Mouse (Mus musculus) hindbrain, embryonic 15.5 days (tissue): Measurements from ENCODE around the gene Ppil3. TPM values are rescaled to one million over a fixed set of nuclear protein-coding genes. Genes with fewer than 3 reads are reported as not detected.

Experiments
- ATAC-seq: fragments of 200-750 bp; cut with Nextera tagmentation; 2 replicates; pipeline ENCODE4 v1.8.0; 2017; ENCODE audit warnings: low read depth, moderate number of reproducible peaks, moderate TSS enrichment; ENCODE audit not compliant: low FRiP score
- H3K27ac ChIP-seq: fragments of 300-500 bp; sonication (generic); replicated peaks from 2 replicates; pipeline ENCODE4 v1.5.1; 2015; ENCODE audit warnings: mild to moderate bottlenecking, inconsistent platforms
- H3K27me3 ChIP-seq: fragments of 300-500 bp; sonication (generic); 2 replicates; pipeline ENCODE4 v1.6.1; 2015; ENCODE audit warnings: control low read depth, inconsistent platforms
- H3K36me3 ChIP-seq: fragments of 300-500 bp; sonication (generic); 2 replicates; pipeline ENCODE4 v1.6.1; 2015; ENCODE audit warnings: control low read depth, inconsistent platforms
- H3K4me1 ChIP-seq: fragments of 300-500 bp; sonication (generic); replicated peaks from 2 replicates; pipeline ENCODE4 v1.6.1; 2015; ENCODE audit warnings: control low read depth, inconsistent platforms
- H3K4me2 ChIP-seq: fragments of 300-500 bp; sonication (generic); 2 replicates; pipeline ENCODE4 v1.6.1; 2015; ENCODE audit warnings: moderate library complexity, mild to moderate bottlenecking, inconsistent platforms
- H3K4me3 ChIP-seq: fragments of 300-500 bp; sonication (generic); 2 replicates; pipeline ENCODE4 v1.5.1; 2015; ENCODE audit warnings: mild to moderate bottlenecking, inconsistent platforms
- H3K9ac ChIP-seq: fragments of 300-500 bp; sonication (generic); 2 replicates; pipeline ENCODE4 v1.6.1; 2015; ENCODE audit warnings: inconsistent platforms
- H3K9me3 ChIP-seq: fragments of 300-500 bp; sonication (generic); 2 replicates; pipeline ENCODE4 v1.6.1; 2016; ENCODE audit warnings: control low read depth, inconsistent platforms
- WGBS: fragments of 180-500 bp; shearing (Covaris S2); methylation state at CpG from one replicate; pipeline ENCODE4 v1.1.7; 2015; 5-methylcytosine and 5-hydroxymethylcytosine counted together
- polyA plus RNA-seq: library from polyadenylated mRNA; unstranded; fragments of >200 nt; fragmentation: Nextera tagmentation; extraction: Ambion mirVana; gene quantifications from 2 replicates; pipeline ENCODE4 v1.2.1, GENCODE M21; 2015

Ppil3 gene
- 51.8 and 52.4 TPM in 2 replicates for polyA plus RNA-seq

DNA sequence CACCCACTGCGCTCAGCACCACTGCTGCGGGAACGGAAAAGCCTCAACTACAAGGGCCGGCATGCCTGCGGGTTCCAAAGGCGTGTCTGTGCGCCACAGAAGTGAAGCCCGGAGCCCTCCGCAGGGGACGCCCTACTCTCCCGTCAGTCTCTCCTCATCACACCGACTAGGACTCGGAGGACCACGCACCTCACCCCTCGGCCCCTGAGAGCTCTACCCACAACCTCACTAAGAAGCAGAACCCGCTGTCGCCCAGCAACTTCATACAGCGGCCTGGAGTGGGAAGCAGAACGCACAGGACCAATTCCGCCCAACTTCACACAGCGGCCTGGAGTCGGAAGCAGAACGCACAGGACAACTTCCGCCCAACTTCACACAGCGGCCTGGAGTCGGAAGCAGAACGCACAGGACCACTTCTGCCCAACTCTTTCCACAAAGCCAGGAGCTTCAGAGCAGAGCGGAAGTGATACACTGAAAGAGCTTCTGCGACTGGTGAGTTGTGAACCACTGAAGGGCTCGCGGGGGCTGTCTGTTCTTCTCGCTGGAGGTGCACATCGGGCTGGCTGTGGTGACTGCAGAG is at the start of gene Ppil3, which contains the start of gene Nif3l1:
Ppil3 (minus strand) TSS at position 344 of the 580 bp plus-strand sequence.
Nif3l1 (plus strand) TSS at position 9 of the 580 bp plus-strand sequence.
- H3K4me3 ChIP-seq = peak within 1 kb of the TSS; percentile 72
- H3K36me3 ChIP-seq = peaks cover 22% of the 10 kb centered on the region
- peak; percentile 99 for ATAC-seq
- H3K27ac ChIP-seq = peak within 1 kb of the TSS; percentile 88
- H3K27me3 ChIP-seq = no peaks in the 10 kb centered on the region
- WGBS = under 1% methylated on average over 33 of the region's 33 CpGs
- H3K4me2 ChIP-seq = peak within 1 kb of the TSS; percentile 84
- no peaks in the 10 kb centered on the region for H3K9me3 ChIP-seq
- H3K9ac ChIP-seq = peak within 1 kb of the TSS; percentile 86
- H3K4me1 ChIP-seq = peaks cover 25% of the 10 kb centered on the region

DNA sequence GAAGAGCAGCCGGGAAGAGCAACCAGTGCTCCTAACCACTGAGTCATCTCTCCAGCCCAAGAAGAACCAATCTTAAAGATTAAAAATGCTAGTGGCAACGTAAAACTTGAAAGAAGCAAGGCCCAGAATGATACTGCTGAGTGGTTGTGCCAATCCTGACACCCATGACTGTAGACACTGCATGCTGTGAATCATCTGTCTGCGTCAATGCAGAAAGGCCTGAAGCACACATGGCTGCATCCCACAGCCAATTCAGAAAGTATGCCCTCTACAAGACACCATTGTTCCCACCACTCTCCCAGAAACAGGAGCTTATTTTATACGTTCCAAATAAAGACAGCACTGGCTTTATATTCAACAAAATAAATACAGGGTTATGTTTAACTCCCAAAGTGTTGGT is 37.4 kb upstream of the Ppil3 start:
- Histone ChIP-seq H3K27me3 (no peaks in the 10 kb centered on the region), H3K27ac (no peak overlapping the region), H3K4me2 (no peak overlapping the region), H3K36me3 (peaks cover 70% of the 10 kb centered on the region), H3K4me3 (no peak overlapping the region), H3K4me1 (no peaks in the 10 kb centered on the region), H3K9ac (no peak overlapping the region), H3K9me3 (no peaks in the 10 kb centered on the region)
- no peak for ATAC-seq
- WGBS = 88% methylated on average over 4 of the region's 4 CpGs

DNA sequence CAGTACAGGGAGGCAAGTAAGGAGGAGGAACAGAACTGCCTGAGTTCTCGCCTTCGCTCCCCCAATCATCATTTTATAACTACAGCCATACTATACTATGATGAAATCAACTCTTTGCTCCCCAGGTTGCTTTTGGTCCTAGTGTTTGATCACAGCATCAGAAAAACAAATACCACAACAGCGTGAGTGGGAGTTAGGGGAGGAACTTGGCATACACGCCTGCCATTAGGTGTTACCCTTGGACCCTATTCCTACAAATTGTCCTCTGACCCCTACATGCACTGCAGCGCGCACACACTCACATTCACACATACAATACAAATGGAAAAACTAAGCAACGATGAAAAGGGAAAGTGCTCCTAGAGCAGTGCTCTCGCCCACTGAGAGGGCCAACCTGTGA is 30.4 kb upstream of the Ppil3 start:
- Histone ChIP-seq H3K9ac (no peak overlapping the region), H3K36me3 (peaks cover 68% of the 10 kb centered on the region), H3K9me3 (no peaks in the 10 kb centered on the region), H3K4me1 (no peaks in the 10 kb centered on the region), H3K4me3 (no peak overlapping the region), H3K27ac (no peak overlapping the region), H3K4me2 (no peak overlapping the region), H3K27me3 (no peaks in the 10 kb centered on the region)
- no peak for ATAC-seq
- WGBS = 94% methylated on average over 8 of the region's 8 CpGs

DNA sequence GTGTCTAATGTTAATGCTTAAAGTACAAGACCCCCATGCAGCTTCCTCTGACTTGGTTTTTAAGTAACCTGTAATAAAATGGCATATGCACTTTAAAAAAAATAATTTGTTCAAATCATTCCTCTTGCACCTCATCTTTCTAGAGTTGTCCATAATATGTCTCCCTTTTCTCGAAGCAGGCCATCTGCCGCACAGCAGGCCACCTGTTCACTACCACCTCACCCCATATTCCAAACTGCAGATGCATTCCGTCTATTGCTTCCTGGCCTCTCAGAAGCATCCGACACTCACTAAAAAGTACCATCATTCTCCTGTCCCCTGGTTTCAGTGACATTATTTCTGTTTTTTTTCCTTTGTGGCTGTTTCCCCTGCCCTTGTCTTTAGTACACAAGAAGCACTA is 20.3 kb upstream of the Ppil3 start:
- ATAC-seq = no peak
- H3K27ac ChIP-seq = no peak overlapping the region
- 90% methylated on average over 4 of the region's 4 CpGs for WGBS
- H3K4me2 ChIP-seq = no peak overlapping the region
- H3K27me3 ChIP-seq = no peaks in the 10 kb centered on the region
- H3K9ac ChIP-seq = no peak overlapping the region
- H3K36me3 ChIP-seq = peaks cover 78% of the 10 kb centered on the region
- no peaks in the 10 kb centered on the region for H3K4me1 ChIP-seq
- H3K9me3 ChIP-seq = no peaks in the 10 kb centered on the region
- no peak overlapping the region for H3K4me3 ChIP-seq

DNA sequence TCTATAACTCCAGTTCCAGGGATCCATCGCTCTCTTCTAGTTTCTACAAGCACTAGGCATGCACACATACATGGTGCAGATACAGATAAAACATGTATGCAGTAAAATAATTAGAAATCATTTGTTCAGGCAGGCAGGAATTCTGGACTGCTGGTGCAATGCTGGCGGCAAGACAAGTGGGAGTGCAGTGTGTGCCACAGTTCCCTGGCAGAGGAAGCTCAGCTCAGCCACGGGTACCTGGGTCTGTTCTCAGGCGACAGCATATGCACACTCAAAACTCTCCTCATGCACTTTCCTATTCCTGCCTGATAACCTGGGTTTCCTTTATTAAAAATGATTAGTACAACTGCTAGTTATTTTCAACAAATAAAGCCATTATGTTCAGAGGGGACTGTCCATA is 19.8 kb upstream of the Ppil3 start:
- peaks cover 78% of the 10 kb centered on the region for H3K36me3 ChIP-seq
- H3K9ac ChIP-seq = no peak overlapping the region
- no peak overlapping the region for H3K27ac ChIP-seq
- H3K4me3 ChIP-seq = no peak overlapping the region
- 98% methylated on average over 4 of the region's 4 CpGs for WGBS
- no peaks in the 10 kb centered on the region for H3K9me3 ChIP-seq
- no peaks in the 10 kb centered on the region for H3K4me1 ChIP-seq
- H3K4me2 ChIP-seq = no peak overlapping the region
- H3K27me3 ChIP-seq = no peaks in the 10 kb centered on the region
- no peak for ATAC-seq

DNA sequence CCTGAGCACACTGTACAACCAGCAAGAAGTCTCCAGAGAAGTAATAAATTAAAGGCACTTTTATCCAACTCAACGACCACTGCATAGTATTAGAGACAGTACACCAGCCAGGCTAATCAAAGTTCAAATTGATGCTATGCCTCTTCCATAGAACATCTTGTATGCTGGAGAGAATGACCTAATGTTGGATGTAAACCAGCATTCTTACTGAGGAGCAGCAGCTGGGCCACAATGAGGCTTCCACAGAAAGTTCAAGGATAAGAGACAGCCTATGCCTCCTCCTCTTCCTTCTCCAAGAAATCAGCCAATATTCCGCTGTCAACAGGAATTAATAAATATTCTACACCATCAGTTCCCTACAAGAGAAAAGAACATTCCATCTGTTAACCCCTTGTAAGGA is 18.6 kb upstream of the Ppil3 start:
- Histone ChIP-seq H3K4me1 (no peaks in the 10 kb centered on the region), H3K9ac (no peak overlapping the region), H3K27me3 (no peaks in the 10 kb centered on the region), H3K9me3 (no peaks in the 10 kb centered on the region), H3K36me3 (peaks cover 69% of the 10 kb centered on the region), H3K4me2 (no peak overlapping the region), H3K27ac (no peak overlapping the region), H3K4me3 (no peak overlapping the region)
- 83% methylated on average over 2 of the region's 2 CpGs for WGBS
- no peak for ATAC-seq

DNA sequence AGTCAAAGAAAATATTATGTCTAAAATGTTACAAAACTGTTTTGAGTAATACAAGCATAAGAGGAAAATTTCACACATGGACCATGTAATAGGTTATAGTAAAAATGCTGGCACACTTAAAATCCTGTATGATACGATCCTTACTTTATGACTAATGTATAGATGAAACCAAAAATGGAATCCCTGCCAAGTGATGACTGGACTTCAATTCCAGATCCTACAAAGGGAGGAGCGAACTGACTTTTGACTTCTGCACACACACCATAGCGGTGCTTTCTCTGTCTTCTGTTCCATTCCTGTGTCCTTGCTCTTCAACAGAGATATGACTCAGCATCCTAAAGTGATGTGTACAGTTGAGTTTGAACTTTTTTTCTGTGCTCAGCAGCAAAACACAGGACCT is 15.3 kb upstream of the Ppil3 start:
- peaks cover 76% of the 10 kb centered on the region for H3K36me3 ChIP-seq
- no peak overlapping the region for H3K27ac ChIP-seq
- ATAC-seq = no peak
- WGBS = 95% methylated on average over 3 of the region's 3 CpGs
- H3K4me3 ChIP-seq = no peak overlapping the region
- H3K9me3 ChIP-seq = no peaks in the 10 kb centered on the region
- H3K27me3 ChIP-seq = no peaks in the 10 kb centered on the region
- no peaks in the 10 kb centered on the region for H3K4me1 ChIP-seq
- no peak overlapping the region for H3K4me2 ChIP-seq
- H3K9ac ChIP-seq = no peak overlapping the region

DNA sequence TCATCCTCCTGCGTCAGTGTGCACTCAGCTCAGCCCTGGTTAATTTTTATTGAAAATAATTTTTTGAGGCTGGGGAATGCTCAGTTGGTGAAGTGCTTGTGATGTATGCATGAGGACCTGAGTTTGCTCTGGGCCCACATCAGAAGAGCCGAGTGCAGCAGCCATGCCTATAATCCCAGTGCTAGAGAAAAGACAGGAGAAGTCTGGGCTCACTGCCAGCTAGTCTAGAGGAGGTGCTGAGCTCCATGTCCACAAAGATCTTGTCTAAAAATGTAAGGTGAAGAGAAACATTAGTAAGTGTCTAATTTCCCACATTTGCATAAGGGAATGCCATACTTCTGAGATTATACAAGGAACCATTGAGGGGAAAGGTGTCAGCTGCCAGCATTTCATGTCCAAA is 13.6 kb upstream of the Ppil3 start:
- WGBS = 77% methylated on average over 2 of the region's 2 CpGs
- H3K27me3 ChIP-seq = no peaks in the 10 kb centered on the region
- no peaks in the 10 kb centered on the region for H3K4me1 ChIP-seq
- peaks cover 74% of the 10 kb centered on the region for H3K36me3 ChIP-seq
- ATAC-seq = no peak
- no peaks in the 10 kb centered on the region for H3K9me3 ChIP-seq
- H3K4me2 ChIP-seq = no peak overlapping the region
- no peak overlapping the region for H3K4me3 ChIP-seq
- no peak overlapping the region for H3K9ac ChIP-seq
- H3K27ac ChIP-seq = no peak overlapping the region

DNA sequence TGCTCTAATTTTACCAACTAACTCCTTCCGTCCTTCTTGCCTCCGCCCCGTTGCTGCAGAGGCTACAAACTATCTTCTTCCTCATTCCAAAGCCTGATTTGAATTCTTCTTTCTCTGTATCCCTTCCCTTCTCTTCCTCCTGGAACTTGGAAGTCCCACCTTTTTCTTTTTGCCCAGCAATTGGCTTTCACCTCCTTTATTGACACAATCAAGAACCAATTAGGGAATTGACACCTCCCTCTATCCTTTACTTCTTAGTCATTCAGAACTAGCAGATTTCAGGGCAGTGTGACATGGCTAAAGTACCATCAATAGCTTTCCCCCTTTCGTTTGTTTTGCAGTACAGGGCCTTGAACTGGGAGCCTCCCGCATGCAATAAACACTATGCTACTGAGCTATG is 12.9 kb upstream of the Ppil3 start:
- no peak for ATAC-seq
- H3K4me1 ChIP-seq = no peaks in the 10 kb centered on the region
- WGBS = 97% methylated on average over 5 of the region's 5 CpGs
- no peaks in the 10 kb centered on the region for H3K9me3 ChIP-seq
- no peaks in the 10 kb centered on the region for H3K27me3 ChIP-seq
- no peak overlapping the region for H3K4me3 ChIP-seq
- H3K27ac ChIP-seq = no peak overlapping the region
- H3K36me3 ChIP-seq = peaks cover 73% of the 10 kb centered on the region
- no peak overlapping the region for H3K4me2 ChIP-seq
- H3K9ac ChIP-seq = no peak overlapping the region

DNA sequence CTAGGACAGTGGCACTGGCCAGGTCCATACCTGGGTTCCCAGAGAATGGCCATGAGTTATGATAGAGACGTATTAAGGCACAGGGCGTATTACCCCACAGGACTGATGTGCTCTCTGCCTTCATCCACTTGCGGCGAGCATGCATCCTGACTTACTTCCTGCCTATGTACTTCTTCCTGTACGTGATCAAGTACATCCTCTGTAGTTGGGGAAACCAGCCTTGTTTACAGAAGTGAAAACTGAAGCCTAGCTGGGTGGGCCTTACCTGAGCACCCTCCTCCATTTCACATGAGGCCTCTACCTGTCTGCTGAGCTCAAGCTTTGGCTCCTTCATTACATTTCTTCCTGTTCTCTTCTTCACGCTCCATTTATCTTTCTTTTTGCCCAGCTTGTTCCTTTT is 9.0 kb upstream of the Ppil3 start:
- Histone ChIP-seq H3K4me2 (no peak overlapping the region), H3K9me3 (no peaks in the 10 kb centered on the region), H3K27ac (no peak overlapping the region), H3K4me1 (no peaks in the 10 kb centered on the region), H3K4me3 (no peak overlapping the region), H3K36me3 (peaks cover 70% of the 10 kb centered on the region), H3K27me3 (no peaks in the 10 kb centered on the region), H3K9ac (no peak overlapping the region)
- 89% methylated on average over 6 of the region's 6 CpGs for whole genome bisulfite sequencing
- no peak for ATAC-seq

DNA sequence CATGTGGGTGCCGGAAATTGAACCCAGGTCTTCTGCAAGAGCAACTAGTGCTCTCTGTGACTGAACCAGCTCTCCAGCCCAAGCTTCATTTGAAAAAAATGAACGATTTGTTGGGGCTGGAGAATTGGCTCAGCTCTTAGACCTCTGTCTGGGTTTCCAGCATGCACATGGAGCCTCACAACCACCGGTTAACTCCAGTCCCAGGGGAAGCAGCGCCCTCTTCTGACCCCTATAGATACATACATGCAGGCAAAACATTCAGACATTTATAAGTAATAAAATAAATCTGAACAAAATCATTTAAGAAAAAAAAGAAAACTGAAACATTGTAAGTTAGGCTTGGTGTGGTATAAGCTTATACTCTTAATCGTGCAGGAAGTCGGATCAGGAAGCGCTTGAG is 3.1 kb upstream of the Ppil3 start:
- peaks cover 34% of the 10 kb centered on the region for H3K36me3 ChIP-seq
- no peak for ATAC-seq
- H3K27ac ChIP-seq = no peak overlapping the region
- H3K4me1 ChIP-seq = peaks cover 25% of the 10 kb centered on the region
- no peaks in the 10 kb centered on the region for H3K9me3 ChIP-seq
- no peaks in the 10 kb centered on the region for H3K27me3 ChIP-seq
- H3K4me2 ChIP-seq = no peak overlapping the region
- H3K4me3 ChIP-seq = no peak overlapping the region
- no peak overlapping the region for H3K9ac ChIP-seq
- WGBS = 88% methylated on average over 7 of the region's 7 CpGs

DNA sequence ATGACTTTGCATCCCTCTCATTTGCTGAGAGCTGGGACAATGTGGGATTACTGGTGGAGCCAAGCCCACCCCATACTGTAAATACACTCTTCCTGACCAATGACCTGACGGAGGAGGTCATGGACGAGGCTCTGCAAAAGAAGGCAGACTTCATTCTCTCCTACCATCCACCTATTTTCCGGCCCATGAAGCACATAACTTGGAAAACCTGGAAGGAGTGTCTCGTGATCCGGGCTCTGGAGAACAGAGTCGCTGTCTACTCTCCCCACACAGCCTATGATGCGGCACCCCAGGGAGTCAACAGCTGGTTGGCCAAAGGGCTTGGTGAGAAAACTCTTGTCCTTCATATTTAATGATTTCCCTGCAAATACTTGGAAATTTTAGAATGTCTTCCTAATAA is 2.5 kb upstream of the Ppil3 start:
- H3K9ac ChIP-seq = no peak overlapping the region
- H3K27me3 ChIP-seq = no peaks in the 10 kb centered on the region
- H3K36me3 ChIP-seq = peaks cover 28% of the 10 kb centered on the region
- no peak overlapping the region for H3K4me3 ChIP-seq
- no peaks in the 10 kb centered on the region for H3K9me3 ChIP-seq
- WGBS = 93% methylated on average over 7 of the region's 7 CpGs
- no peak overlapping the region for H3K4me2 ChIP-seq
- H3K4me1 ChIP-seq = peaks cover 25% of the 10 kb centered on the region
- no peak for ATAC-seq
- no peak overlapping the region for H3K27ac ChIP-seq

DNA sequence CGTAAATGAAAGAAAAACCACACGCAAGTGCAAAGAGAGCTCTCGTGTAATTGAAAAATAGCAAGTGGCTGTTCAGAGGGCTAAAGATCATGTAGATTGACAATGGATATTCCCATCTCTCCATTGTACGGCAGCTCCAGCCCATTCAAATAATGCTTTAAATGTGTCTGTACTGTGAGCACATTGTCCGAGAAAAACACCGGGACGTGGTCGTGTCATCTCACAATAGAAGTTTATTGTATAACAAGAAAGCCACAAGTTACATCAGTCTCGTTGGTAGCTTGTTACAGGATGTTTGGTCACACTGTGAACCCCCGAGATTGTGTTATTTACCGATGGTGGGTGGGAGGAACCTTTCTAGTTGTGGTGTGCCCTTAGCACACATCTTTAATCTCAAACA is 575 bp upstream of the Ppil3 start:
- no peak for ATAC-seq
- peak overlapping the region; percentile 86 for H3K9ac ChIP-seq

More for the DNA sequence above, 575 bp upstream of the Ppil3 start:
- Histone ChIP-seq H3K4me2 (peak overlapping the region; percentile 84), H3K4me3 (peak overlapping the region; percentile 72), H3K4me1 (peaks cover 25% of the 10 kb centered on the region), H3K36me3 (peaks cover 23% of the 10 kb centered on the region), H3K27ac (peak overlapping the region; percentile 88), H3K27me3 (no peaks in the 10 kb centered on the region), H3K9me3 (no peaks in the 10 kb centered on the region)
- WGBS = 6% methylated on average over 11 of the region's 11 CpGs
